Mouse (Mus musculus): ENCODE measurements around the gene Nop2.
"Not testable (repeated sequence)": the region's sequence is repeated elsewhere in the genome, so short reads cannot be mapped to it uniquely, and the experiment has no call there.

Nop2 gene

GRCm38 (mm10) chr6:125154550-125154949, 22.8 kb downstream of the Nop2 start:
- DNase-seq (ENCODE audit: low spot score) = no peak

- no peak for DNase-seq (ENCODE audit: low spot score)
Observed at GRCm38 (mm10) chr6:125155262-125155661, 23.6 kb downstream of the Nop2 start.

GRCm38 (mm10) chr6:125156491-125156890, 24.8 kb downstream of the Nop2 start:
- no peak for DNase-seq (ENCODE audit: low spot score)

- DNase-seq (ENCODE audit: low spot score) = no peak
Observed at GRCm38 (mm10) chr6:125156903-125157614, 25.4 kb downstream of the Nop2 start.

- DNase-seq (ENCODE audit: low spot score) = no peak
Observed at GRCm38 (mm10) chr6:125158944-125159492, 27.3 kb downstream of the Nop2 start.

GRCm38 (mm10) chr6:125159773-125160557, 28.3 kb downstream of the Nop2 start:
- DNase-seq (ENCODE audit: low spot score) = no peak

GRCm38 (mm10) chr6:125160558-125160853, 28.8 kb downstream of the Nop2 start:
- DNase-seq (ENCODE audit: low spot score) = no peak

- DNase-seq (ENCODE audit: low spot score) = no peak
Observed at GRCm38 (mm10) chr6:125160854-125161760, 29.4 kb downstream of the Nop2 start.

GRCm38 (mm10) chr6:125161971-125162370, 30.3 kb downstream of the Nop2 start:
- peak; percentile 61 for DNase-seq (ENCODE audit: low spot score)

- not testable (repeated sequence) for DNase-seq (ENCODE audit: low spot score)
Observed at GRCm38 (mm10) chr6:125162615-125163305, 31.1 kb downstream of the Nop2 start.

GRCm38 (mm10) chr6:125163801-125164657, 32.3 kb downstream of the Nop2 start:
- DNase-seq (ENCODE audit: low spot score) = no peak

- DNase-seq (ENCODE audit: low spot score) = no peak
Observed at GRCm38 (mm10) chr6:125164672-125165327, 33.1 kb downstream of the Nop2 start.

GRCm38 (mm10) chr6:125165328-125165891, 33.7 kb downstream of the Nop2 start:
- peak; percentile 92 for DNase-seq (ENCODE audit: low spot score)

- peak; percentile 56 for DNase-seq (ENCODE audit: low spot score)
Observed at GRCm38 (mm10) chr6:125166051-125166751, 34.5 kb downstream of the Nop2 start, which contains the start of gene Gapdh. TSS of gene Gapdh (minus strand) at chr6:125166467.

GRCm38 (mm10) chr6:125166861-125167650, 35.3 kb downstream of the Nop2 start:
- no peak for DNase-seq (ENCODE audit: low spot score)

GRCm38 (mm10) chr6:125168086-125168485, 36.4 kb downstream of the Nop2 start:
- no peak for DNase-seq (ENCODE audit: low spot score)

- DNase-seq (ENCODE audit: low spot score) = no peak
Observed at GRCm38 (mm10) chr6:125170194-125170593, 38.5 kb downstream of the Nop2 start.

- no peak for DNase-seq (ENCODE audit: low spot score)
Observed at GRCm38 (mm10) chr6:125172474-125172873, 40.8 kb downstream of the Nop2 start.
